Mouse (Mus musculus) kidney, adult 18-20 months (tissue): ENCODE measurements at regions not wholly inside any gene's neighbourhood (a gene's known extent, or its start where the extent isn't known, plus 50 kb on each side); places are given as distances from the start of the nearest gene placed in this dataset.

Source experiments
- DNase-seq: peaks from one replicate; pipeline ENCODE4 v3.0.0; 2021

GRCm38 (mm10) chr14:123079733-123080132, 95.9 kb upstream of the Tmtc4 start:
- no peak for DNase-seq

GRCm38 (mm10) chr14:123078804-123079203, 95.0 kb upstream of the Tmtc4 start:
- no peak for DNase-seq

GRCm38 (mm10) chr14:123066344-123066743, 82.5 kb upstream of the Tmtc4 start:
- no peak for DNase-seq

- no peak for DNase-seq
These were observed 81.7 kb upstream of the Tmtc4 start for GRCm38 (mm10) chr14:123065566-123065965.

- no peak for DNase-seq
These were observed 81.3 kb upstream of the Tmtc4 start for GRCm38 (mm10) chr14:123065136-123065535.

- DNase-seq, result no peak
These were observed 79.1 kb upstream of the Tmtc4 start for GRCm38 (mm10) chr14:123062908-123063307.

GRCm38 (mm10) chr14:123056976-123057375, 73.1 kb upstream of the Tmtc4 start:
- no peak for DNase-seq

GRCm38 (mm10) chr14:123048451-123048850, 64.6 kb upstream of the Tmtc4 start:
- DNase-seq, result no peak

- DNase-seq, result no peak
These were observed 56.2 kb upstream of the Tmtc4 start for GRCm38 (mm10) chr14:123040046-123040445.

- no peak for DNase-seq
These were observed 53.6 kb upstream of the Tmtc4 start for GRCm38 (mm10) chr14:123037444-123037843.
